In the genomic region with DNA sequence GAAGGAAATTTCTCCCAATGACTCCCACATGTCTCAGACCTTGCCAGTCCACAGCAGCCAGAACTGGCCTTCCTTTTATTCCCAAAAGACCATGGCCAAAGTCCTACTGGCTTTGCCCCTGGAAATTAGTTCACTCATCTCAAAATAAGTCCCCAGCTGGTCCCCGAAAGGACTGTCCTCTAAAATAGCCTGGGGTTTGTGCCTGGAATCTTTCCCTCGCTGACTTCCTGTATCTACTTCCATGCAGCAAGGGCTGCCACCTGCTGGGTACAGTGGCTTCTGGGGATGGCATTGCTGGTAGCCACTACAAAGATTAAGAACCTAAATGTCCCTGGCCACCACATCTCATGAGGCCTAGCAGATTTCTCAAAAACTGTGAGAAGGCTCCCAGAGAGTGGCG, we compare ENCODE assay signal across 8 mouse cellular contexts.
DNase-seq lines count a peak whose midpoint lies in the region; ATAC-seq and TF ChIP-seq lines count a peak whose summit lies in the region.

No protein-coding gene starts in this region.

- no peak overlapping the region for H3K4me2 ChIP-seq in midbrain, embryonic 16.5 days (ENCODE audit: low read length)

- ATAC-seq in midbrain, embryonic 16.5 days, result no peak

- no peaks in the 10 kb centered on the region for H3K4me1 ChIP-seq in lung, adult 2 months (ENCODE audit: control insufficient read depth, insufficient read depth, low read length)
- no peaks in the 10 kb centered on the region for H3K4me1 ChIP-seq in midbrain, embryonic 16.5 days (ENCODE audit: control insufficient read depth, insufficient read depth, low read length)

- TF ChIP-seq CTCF in lung, adult 2 months (IDR thresholded peaks at IDR 0.05; ENCODE audit: insufficient read depth, low read length), result peak; percentile 11; the same call in 1 of the 2 replicates

- peak; percentile 12 for DNase-seq in cerebellum, adult 8-10 months
- DNase-seq in cerebellum, postnatal 36 days, result no peak
- no peak for DNase-seq in lung, adult 2 months
- DNase-seq in lung, adult 18-20 months, result no peak
- DNase-seq in heart, adult 9 months (ENCODE audit: low spot score in 2 of 2), result peak; percentile 11 to 29
- peak; percentile 41 for DNase-seq in lung, postnatal 10 days
- no peak for DNase-seq in retina, embryonic 14.5 days (ENCODE audit: low spot score)

- H3K27ac ChIP-seq in midbrain, embryonic 16.5 days (ENCODE audit: low read length), result no peak overlapping the region

- no peak overlapping the region for H3K4me3 ChIP-seq in lung, adult 2 months (replicated peaks; ENCODE audit: extremely low read depth, low read depth, low read length)
- no peak overlapping the region for H3K4me3 ChIP-seq in midbrain, embryonic 16.5 days (ENCODE audit: low read depth, low read length)

- 58% methylated on average over 3 of the region's 3 CpGs for WGBS in lung, adult 2 months
- 85% methylated on average over 3 of the region's 3 CpGs for WGBS in midbrain, embryonic 16.5 days

- no peak for TF ChIP-seq POLR2A in lung, adult 2 months (IDR thresholded peaks at IDR 0.05; ENCODE audit: borderline replicate concordance, extremely low read depth, low read depth, low read length)

- H3K9me3 ChIP-seq in midbrain, embryonic 16.5 days (replicated peaks; ENCODE audit: control insufficient read depth, low read length, poor library complexity, severe bottlenecking), result no peaks in the 10 kb centered on the region

- no peaks in the 10 kb centered on the region for H3K36me3 ChIP-seq in midbrain, embryonic 16.5 days (ENCODE audit: control insufficient read depth, insufficient read depth, low read length)

- H3K9ac ChIP-seq in midbrain, embryonic 16.5 days (ENCODE audit: low read depth, low read length), result no peak overlapping the region

- no peaks in the 10 kb centered on the region for H3K27me3 ChIP-seq in midbrain, embryonic 16.5 days (ENCODE audit: control insufficient read depth, insufficient read depth, low read depth, low read length)

Comparison
In these comparisons a context has a peak if more than half of its experiments do, and no peak if none do; other contexts are left out.
1. DNase-seq: peak in cerebellum, adult 8-10 months (single experiment), heart, adult 9 months (2 of 2) and lung, postnatal 10 days (single experiment); none in cerebellum, postnatal 36 days (0 of 2), lung, adult 2 months (single experiment), lung, adult 18-20 months (0 of 2) and retina, embryonic 14.5 days (single experiment).